Mouse (Mus musculus) lung, adult 2 months (tissue): Measurements from ENCODE around the gene Drc3.

Source experiments
- CTCF ChIP-seq: fragments of 200-500 bp; IDR thresholded peaks from 2 replicates; pipeline ENCODE4 v1.5.1; 2011; ENCODE audit warnings: mild to moderate bottlenecking, low read length, control low read depth; ENCODE audit not compliant: insufficient read depth
- POLR2A ChIP-seq: fragments of 200-500 bp; IDR thresholded peaks from 2 replicates; pipeline ENCODE4 v1.6.1; 2011; ENCODE audit warnings: low read depth, mild to moderate bottlenecking, control low read depth, low read length, borderline replicate concordance; ENCODE audit errors: extremely low read depth

DNA sequence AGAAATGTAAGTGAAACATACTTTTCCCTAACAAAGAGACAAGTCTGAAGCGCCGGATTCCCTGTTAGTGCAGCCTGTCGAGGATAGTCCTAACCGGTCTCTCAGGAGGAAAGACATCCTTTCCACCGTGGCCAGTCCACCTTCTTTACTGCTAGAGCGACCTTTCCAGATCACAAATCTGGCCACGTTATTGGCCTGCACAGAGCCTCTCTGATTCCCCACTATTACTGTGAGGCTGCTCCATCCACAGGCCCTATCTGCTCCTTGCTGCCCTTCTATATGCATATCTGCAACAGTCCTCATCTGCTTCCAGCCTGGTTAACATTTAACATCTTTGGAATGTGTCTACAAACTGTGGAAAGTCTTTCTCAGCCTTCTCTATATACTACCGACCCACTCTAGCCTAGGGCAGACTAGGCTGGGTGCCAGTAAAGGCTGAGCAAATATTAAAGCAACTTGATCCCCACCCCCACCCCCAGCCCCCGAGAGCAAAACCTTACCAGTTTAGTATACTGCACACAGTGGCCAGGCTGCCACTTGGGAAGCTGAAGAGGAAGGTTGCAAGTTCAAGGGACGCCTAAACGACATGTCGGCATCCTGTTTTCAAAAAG, 44.5 kb upstream of the Drc3 start:
- TF ChIP-seq CTCF (no peak), POLR2A (no peak)
